Mouse (Mus musculus) embryonic facial prominence, embryonic 12.5 days (tissue): Measurements from ENCODE around the gene Stac3. TPM values are rescaled to one million over a fixed set of nuclear protein-coding genes. Genes with fewer than 3 reads are reported as not detected.
A peak's percentile ranks its signal among the peaks of the same experiment; 100 is the strongest.

Source experiments
- ATAC-seq: fragments of 200-750 bp; cut with Nextera tagmentation; 2 replicates; pipeline ENCODE4 v1.8.0; 2017; ENCODE audit not compliant: insufficient number of reproducible peaks, insufficient read depth, low FRiP score, low TSS enrichment
- H3K27ac ChIP-seq: fragments of 300-500 bp; sonication (generic); 2 replicates; pipeline ENCODE4 v1.5.1; 2016; ENCODE audit warnings: mild to moderate bottlenecking
- H3K27me3 ChIP-seq: fragments of 300-500 bp; sonication (generic); 2 replicates; pipeline ENCODE4 v1.6.1; 2016; ENCODE audit warnings: mild to moderate bottlenecking, moderate library complexity
- H3K36me3 ChIP-seq: fragments of 300-500 bp; sonication (generic); 2 replicates; pipeline ENCODE4 v1.6.1; 2016; ENCODE audit warnings: mild to moderate bottlenecking
- H3K4me1 ChIP-seq: fragments of 300-500 bp; sonication (generic); 2 replicates; pipeline ENCODE4 v1.6.1; 2016
- H3K4me2 ChIP-seq: fragments of 300-500 bp; sonication (generic); replicated peaks from 2 replicates; pipeline ENCODE4 v1.6.1; 2016; ENCODE audit warnings: mild to moderate bottlenecking, moderate library complexity
- H3K4me3 ChIP-seq: fragments of 300-500 bp; sonication (generic); 2 replicates; pipeline ENCODE4 v1.5.1; 2016; ENCODE audit warnings: mild to moderate bottlenecking
- H3K9ac ChIP-seq: fragments of 300-500 bp; sonication (generic); 2 replicates; pipeline ENCODE4 v1.6.1; 2016; ENCODE audit warnings: mild to moderate bottlenecking, moderate library complexity
- H3K9me3 ChIP-seq: fragments of 300-500 bp; sonication (generic); 2 replicates; pipeline ENCODE4 v1.6.1; 2016; ENCODE audit warnings: mild to moderate bottlenecking, moderate library complexity
- WGBS: fragments of 180-500 bp; shearing (Covaris S2); methylation state at CpG from one replicate; pipeline ENCODE4 v1.1.7; 2016; 5-methylcytosine and 5-hydroxymethylcytosine counted together
- polyA plus RNA-seq: library from polyadenylated mRNA; unstranded; fragments of >200 nt; fragmentation: Nextera tagmentation; extraction: Ambion mirVana; gene quantifications from 2 replicates; pipeline ENCODE4 v1.2.1, GENCODE M21; 2016

Stac3 gene
- polyA plus RNA-seq, 1 experiment from 2014 or later: 7.9 TPM

DNA sequence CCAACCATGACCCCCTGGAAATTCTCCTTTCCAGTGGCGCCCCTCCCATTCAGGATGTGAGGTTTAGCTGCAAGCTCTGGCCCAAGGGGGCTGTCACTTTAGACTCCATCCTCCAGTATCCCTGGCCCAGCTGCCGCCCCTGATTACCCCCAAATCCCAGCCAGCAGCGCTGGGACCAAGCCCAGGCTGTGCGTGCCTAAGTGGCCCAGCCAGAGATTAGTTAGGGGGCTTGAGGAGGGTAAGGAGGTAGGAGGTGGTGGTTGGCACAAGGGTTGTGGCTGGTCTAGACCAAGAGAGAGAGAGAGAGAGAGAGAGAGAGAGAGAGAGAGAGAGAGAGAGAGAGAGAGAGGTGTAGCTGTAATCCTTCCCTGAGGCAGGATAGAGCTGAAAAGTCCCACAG lies 30.1 kb downstream of the Stac3 start:
- Histone ChIP-seq H3K4me1 (peaks cover 44% of the 10 kb centered on the region), H3K4me2 (no peak overlapping the region), H3K36me3 (no peaks in the 10 kb centered on the region), H3K27ac (no peak overlapping the region), H3K27me3 (peaks cover 100% of the 10 kb centered on the region), H3K9me3 (no peaks in the 10 kb centered on the region), H3K9ac (no peak overlapping the region), H3K4me3 (no peak overlapping the region)
- 2% methylated on average over 4 of the region's 4 CpGs for whole genome bisulfite sequencing
- ATAC-seq: no peak

DNA sequence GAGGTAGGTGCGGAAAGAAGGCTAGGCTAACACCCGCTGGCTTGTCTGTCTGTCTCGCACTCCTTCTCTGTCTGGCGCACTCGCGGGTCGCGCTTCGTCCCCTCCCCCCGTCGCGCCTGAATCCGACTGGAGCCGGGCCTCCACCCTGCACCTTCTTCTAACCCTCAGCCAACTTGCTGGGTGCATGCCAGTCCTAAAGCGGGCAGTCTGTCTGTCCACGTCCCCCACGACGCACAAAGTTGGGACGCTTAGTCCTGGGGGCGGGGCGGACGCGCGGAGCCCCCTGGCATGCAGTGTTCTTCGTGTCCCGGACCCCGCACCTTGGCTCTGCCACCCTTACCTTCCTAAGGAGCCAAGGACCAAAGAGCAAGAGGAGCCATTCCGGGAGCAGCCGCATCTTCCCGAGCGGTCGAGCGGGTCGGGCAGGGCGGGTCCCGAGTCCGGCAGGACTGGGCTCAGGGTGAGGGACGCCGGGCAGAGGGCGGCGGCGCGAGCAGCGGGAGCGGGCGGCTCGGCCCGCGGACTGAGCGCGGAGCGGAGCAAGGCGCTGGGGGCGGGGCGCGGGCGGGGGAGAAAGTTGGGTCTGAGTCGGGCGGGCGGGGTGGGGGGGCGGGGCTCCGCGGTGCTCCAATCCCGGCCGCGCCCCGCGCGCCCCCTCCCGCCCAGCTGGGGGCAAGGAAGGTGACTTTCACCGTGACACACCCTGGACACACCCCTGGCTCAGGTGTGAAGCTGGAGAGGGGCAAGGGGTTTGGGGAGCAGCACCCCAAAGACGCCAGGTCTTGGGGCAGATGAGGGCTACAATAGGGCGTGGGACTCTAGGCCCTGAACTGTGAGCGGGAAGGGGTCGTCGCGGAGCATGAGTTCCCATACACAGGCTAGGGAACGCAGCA lies 32.8 kb downstream of the Stac3 start, which contains the start of gene Nxph4:
Gene Nxph4, minus strand, starts transcription at position 524 of the 893 bp plus-strand sequence.
- H3K9ac ChIP-seq: peak within 1 kb of the TSS; percentile 19
- under 1% methylated on average over 75 of the region's 78 CpGs for WGBS
- H3K36me3 ChIP-seq: peaks cover 9% of the 10 kb centered on the region
- H3K27me3 ChIP-seq: peaks cover 78% of the 10 kb centered on the region
- ATAC-seq: no peak
- H3K4me3 ChIP-seq: peak within 1 kb of the TSS; percentile 42
- H3K4me1 ChIP-seq: peaks cover 30% of the 10 kb centered on the region
- H3K9me3 ChIP-seq: no peaks in the 10 kb centered on the region
- peak within 1 kb of the TSS; percentile 76 for H3K4me2 ChIP-seq
- no peak within 1 kb of the TSS for H3K27ac ChIP-seq

DNA sequence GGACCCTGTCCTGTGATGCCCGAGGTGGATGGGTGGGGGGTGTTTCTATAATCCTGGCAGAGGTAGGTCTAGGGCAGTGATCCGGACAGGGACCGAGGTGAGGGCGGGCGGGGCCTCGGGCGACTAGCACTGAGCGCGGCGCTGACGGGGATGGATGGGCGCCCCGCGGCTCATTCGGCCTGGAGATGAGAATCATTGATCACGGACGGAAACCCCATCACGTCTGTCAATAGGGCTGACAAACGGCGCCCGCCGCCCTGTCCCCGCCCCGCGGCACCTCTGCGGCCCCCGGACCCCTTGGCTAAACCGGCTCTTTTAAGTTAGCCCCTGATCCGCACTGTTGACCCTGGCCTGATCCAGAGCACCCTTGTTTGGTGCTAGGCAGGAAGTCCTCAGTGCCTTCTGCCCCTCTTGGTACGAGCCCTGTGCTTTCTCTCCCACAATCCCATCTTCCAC lies 33.5 kb downstream of the Stac3 start:
- Histone ChIP-seq H3K4me3 (peak overlapping the region; percentile 42), H3K27ac (no peak overlapping the region), H3K27me3 (peaks cover 71% of the 10 kb centered on the region), H3K9ac (no peak overlapping the region), H3K4me2 (peak overlapping the region; percentile 76), H3K36me3 (peaks cover 15% of the 10 kb centered on the region), H3K9me3 (no peaks in the 10 kb centered on the region), H3K4me1 (peaks cover 30% of the 10 kb centered on the region)
- ATAC-seq: no peak
- WGBS: under 1% methylated on average over 30 of the region's 30 CpGs

DNA sequence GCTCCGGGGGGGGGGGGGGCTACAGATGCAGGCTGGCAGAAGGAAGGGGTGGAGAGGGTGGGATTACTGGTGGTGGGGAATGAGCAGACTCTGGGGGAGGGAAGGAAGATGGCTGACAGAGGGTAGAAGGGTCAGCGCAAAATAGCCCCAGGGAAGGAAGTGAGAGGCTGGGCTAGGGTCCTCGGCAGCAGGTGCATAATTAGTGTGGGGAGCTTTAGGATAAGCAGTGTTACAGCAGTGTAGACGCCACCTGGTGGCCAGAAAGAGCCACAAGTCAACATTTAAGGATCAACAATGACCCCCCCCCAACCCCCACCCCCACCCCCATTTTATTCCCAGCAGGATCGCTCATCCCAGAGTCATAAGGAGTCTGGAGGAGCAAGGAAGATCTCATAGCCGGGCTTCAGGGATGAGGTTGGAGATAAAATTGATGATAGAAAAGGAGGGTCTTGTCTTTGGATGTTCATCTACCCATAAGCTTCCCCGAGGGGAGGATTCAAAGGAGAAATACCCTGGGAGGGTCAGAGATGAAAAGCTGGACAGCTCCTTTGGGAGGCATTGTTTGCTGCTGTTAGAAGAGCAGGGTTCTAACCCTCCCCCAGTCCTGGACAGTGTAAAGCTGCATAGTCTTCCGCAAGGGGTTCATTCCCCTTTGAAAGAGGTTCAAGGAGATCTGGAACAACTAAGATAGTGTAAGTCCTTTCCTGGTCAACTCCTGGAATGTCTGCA lies 35.3 kb downstream of the Stac3 start:
- WGBS: 10% methylated on average over 8 of the region's 8 CpGs
- Histone ChIP-seq H3K36me3 (peaks cover 32% of the 10 kb centered on the region), H3K27me3 (peaks cover 53% of the 10 kb centered on the region), H3K4me2 (no peak overlapping the region), H3K4me1 (peaks cover 25% of the 10 kb centered on the region), H3K9me3 (no peaks in the 10 kb centered on the region), H3K27ac (no peak overlapping the region), H3K4me3 (no peak overlapping the region), H3K9ac (no peak overlapping the region)
- no peak for ATAC-seq

DNA sequence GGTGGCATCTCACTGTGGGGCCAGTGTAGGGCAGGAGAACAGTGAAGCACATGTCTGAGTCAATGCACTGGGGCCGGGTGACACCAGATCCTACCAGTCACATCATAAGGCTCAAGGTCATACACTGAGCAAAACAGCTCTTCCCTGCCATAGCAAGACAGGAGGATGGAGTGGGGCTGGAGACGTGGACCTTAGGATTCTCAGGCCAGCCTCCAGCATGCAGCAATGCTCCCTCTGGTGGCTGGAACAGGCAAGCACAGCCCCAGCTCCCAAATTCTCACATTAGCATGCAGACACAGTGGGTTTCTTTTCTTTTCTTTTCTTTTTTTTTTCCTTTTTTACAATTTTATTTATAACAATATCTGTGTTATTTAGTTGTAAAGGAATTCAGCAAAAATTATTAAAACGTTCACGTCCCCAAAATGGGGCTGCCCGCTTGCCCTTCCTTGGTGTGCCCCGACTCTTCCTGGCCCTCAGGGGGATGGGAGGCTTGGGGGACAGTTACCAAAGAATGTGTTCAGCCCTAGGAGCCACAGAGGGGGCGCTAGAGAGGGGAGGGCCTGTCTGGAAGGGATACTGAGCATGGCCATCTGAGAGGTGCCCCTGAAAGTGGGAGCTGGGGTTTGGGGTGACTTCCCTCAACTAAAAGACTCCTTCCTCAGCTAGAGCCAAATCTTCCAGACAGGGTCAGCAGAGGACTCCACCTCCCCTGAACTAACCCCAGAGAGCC lies 36.5 kb downstream of the Stac3 start:
- Histone ChIP-seq H3K9me3 (no peaks in the 10 kb centered on the region), H3K27ac (no peak overlapping the region), H3K9ac (no peak overlapping the region), H3K4me2 (no peak overlapping the region), H3K4me1 (peaks cover 19% of the 10 kb centered on the region), H3K27me3 (peaks cover 40% of the 10 kb centered on the region), H3K4me3 (no peak overlapping the region), H3K36me3 (peaks cover 45% of the 10 kb centered on the region)
- no peak for ATAC-seq
- 22% methylated on average over 7 of the region's 7 CpGs for WGBS

DNA sequence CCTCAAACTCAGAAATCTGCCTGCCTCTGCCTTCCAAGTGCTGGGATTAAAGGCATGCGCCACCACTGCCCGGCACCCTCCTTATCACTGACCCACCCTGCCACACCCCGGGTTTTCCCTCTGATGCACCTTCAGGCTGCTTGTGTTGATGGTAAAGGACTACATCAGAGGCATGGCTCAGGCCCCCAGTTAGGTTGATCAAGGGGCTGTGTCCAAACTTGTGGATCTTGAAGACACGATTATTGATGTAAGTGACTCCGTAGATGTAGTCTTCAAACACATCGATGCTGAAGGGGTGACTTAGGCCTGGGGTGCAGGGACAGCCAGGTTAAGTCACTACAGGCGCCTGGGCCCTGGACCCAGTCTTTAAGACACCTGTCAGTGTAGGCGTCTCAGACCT lies 40.0 kb downstream of the Stac3 start:
- ATAC-seq: no peak
- WGBS: 93% methylated on average over 8 of the region's 8 CpGs
- Histone ChIP-seq H3K4me2 (no peak overlapping the region), H3K9ac (no peak overlapping the region), H3K4me3 (no peak overlapping the region), H3K9me3 (no peaks in the 10 kb centered on the region), H3K4me1 (no peaks in the 10 kb centered on the region), H3K27me3 (peaks cover 5% of the 10 kb centered on the region), H3K27ac (no peak overlapping the region), H3K36me3 (peaks cover 78% of the 10 kb centered on the region)

DNA sequence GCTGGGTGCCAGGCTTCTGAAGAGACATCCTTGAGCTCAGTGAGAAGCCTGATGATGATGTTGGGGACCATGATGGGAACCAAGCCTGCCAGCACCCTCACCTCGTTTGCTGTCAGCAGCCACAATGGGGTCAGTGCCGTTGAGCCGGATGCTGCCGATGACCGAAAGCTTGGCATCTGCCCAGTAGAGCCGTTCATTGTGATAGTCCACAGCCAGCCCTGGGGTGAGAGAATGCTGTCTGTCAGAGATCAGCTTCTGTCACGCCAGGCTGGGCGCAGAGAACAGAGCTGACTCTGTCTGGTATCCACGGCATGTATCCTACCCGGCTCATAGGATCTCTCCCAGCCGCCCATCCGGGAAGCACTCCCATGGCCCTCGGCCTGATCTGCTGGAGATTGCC lies 40.6 kb downstream of the Stac3 start:
- Histone ChIP-seq H3K4me2 (no peak overlapping the region), H3K36me3 (peaks cover 84% of the 10 kb centered on the region), H3K4me1 (no peaks in the 10 kb centered on the region), H3K9ac (no peak overlapping the region), H3K4me3 (no peak overlapping the region), H3K27ac (no peak overlapping the region), H3K9me3 (no peaks in the 10 kb centered on the region), H3K27me3 (no peaks in the 10 kb centered on the region)
- no peak for ATAC-seq
- 81% methylated on average over 13 of the region's 13 CpGs for WGBS

DNA sequence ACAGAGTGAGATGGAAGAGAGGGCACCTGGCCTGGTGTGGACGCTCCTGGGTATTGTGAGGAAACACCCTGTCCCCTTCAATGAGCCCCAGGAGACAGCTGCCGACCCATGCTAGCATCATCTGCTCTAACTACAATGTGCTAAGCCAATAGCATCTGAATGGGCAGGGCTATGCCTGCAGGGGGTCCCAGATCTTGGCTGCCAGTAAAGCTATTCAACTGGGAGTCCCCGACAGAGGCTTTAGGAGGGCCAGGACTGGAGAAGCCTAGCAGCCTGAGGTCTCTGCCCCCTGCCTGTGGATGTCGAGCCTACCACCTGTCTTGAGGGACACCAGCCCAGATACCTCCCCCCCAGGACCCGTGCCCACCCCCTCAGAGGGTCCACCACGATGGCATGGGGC lies 41.2 kb downstream of the Stac3 start:
- no peak overlapping the region for H3K27ac ChIP-seq
- no peak overlapping the region for H3K4me3 ChIP-seq
- H3K4me1 ChIP-seq: no peaks in the 10 kb centered on the region
- 60% methylated on average over 6 of the region's 6 CpGs for WGBS
- H3K27me3 ChIP-seq: no peaks in the 10 kb centered on the region
- ATAC-seq: no peak
- peaks cover 90% of the 10 kb centered on the region for H3K36me3 ChIP-seq
- H3K9ac ChIP-seq: no peak overlapping the region
- H3K4me2 ChIP-seq: no peak overlapping the region
- H3K9me3 ChIP-seq: no peaks in the 10 kb centered on the region

DNA sequence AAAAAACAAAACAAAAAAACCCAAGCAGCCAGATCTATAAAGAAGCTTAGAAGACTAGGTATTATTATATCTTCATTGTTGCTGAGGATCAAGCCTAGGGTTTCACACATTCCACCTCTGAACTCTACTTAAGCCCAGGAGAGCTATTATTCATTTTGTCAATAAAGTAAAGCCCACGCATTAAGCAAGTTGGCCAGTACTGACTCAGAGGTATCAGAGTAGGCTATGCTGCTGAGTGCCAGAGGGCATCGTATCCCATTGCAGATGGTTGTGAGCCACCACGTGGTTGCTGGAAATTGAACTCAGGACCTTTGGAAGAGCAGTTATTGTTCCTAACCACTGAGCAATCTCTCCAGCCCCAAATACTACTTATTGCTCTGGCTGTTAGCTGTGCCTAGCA lies 42.4 kb downstream of the Stac3 start:
- no peak overlapping the region for H3K27ac ChIP-seq
- 72% methylated on average over 3 of the region's 3 CpGs for WGBS
- H3K27me3 ChIP-seq: no peaks in the 10 kb centered on the region
- no peak for ATAC-seq
- no peak overlapping the region for H3K4me2 ChIP-seq
- H3K9me3 ChIP-seq: no peaks in the 10 kb centered on the region
- no peak overlapping the region for H3K9ac ChIP-seq
- no peak overlapping the region for H3K4me3 ChIP-seq
- H3K36me3 ChIP-seq: peaks cover 95% of the 10 kb centered on the region
- H3K4me1 ChIP-seq: no peaks in the 10 kb centered on the region

DNA sequence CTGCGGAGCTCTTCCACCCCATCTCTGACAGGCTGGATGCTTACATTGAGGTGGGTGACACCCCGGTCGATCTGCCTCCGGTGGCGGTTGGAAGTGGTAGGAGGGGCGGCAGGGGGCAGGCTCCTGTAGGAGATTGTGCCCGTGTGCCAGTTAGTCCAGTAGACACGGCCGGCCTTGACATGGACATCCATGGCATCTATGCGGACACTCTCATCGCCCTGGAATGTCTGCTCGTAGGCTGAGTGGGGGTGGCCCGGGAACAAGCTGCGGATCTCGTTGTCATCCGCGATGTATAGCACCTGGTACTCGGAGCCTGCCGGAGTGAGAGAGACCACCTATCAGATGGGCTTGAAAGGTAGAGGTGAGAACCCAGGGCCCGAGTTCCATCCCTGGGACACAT lies 42.9 kb downstream of the Stac3 start:
- no peaks in the 10 kb centered on the region for H3K9me3 ChIP-seq
- ATAC-seq: no peak
- peaks cover 97% of the 10 kb centered on the region for H3K36me3 ChIP-seq
- no peak overlapping the region for H3K9ac ChIP-seq
- 93% methylated on average over 20 of the region's 20 CpGs for WGBS
- H3K4me1 ChIP-seq: no peaks in the 10 kb centered on the region
- H3K27me3 ChIP-seq: no peaks in the 10 kb centered on the region
- no peak overlapping the region for H3K27ac ChIP-seq
- no peak overlapping the region for H3K4me2 ChIP-seq
- no peak overlapping the region for H3K4me3 ChIP-seq

DNA sequence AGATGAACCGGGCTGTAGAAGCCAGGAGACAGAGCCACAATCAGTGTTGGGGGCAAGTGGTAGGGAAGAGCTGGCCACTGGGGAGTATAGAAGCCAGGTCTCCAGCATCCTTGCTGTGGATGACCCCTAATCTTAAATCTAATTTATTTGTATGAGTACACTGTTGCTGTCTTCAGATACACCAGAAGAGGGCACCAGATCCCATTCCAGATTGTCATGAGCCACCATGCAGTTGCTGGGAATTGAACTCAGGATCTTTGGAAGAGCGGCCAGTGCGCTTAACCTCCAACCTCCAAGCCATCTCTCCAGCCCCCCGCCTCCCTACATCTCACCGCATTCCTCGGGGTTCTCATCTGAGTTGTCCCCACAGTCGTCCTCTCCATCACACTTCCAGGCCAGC lies 45.0 kb downstream of the Stac3 start:
- Histone ChIP-seq H3K4me1 (no peaks in the 10 kb centered on the region), H3K4me3 (no peak overlapping the region), H3K27me3 (no peaks in the 10 kb centered on the region), H3K4me2 (no peak overlapping the region), H3K9ac (no peak overlapping the region), H3K27ac (no peak overlapping the region), H3K36me3 (peaks cover 98% of the 10 kb centered on the region), H3K9me3 (no peaks in the 10 kb centered on the region)
- WGBS: 93% methylated on average over 7 of the region's 7 CpGs
- ATAC-seq: no peak
